ENCODE assay signal across 8 mouse cellular contexts in the genomic region with DNA sequence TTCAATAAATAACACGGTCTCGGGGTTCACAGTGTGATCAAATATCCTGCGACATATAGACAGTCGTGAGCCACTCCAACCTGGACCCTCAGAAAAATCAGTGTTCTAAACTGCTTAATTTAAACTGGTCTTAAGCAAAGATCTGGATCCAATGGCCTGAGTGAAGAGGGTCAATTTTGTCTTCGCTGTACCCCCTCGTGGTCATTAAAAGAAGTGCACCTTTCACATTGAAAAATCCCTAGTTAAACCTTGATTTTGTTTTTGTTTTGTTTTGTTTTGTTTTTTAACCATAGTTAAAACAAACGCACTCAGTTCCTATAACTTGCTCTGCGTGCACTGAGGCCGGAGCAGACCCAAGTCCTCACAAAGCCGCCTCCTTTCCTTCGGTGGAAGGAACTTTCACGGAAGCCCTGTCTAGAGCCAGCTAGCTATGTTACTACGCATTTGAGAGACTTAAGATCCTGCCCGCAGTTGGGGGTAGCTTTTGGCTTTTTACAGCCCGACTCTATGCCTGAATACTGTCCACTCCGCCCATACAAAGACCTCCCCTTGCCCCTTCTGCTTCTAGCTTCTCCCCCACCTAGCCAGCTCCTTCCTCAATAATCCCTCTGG. TPM values are rescaled to one million over a fixed set of nuclear protein-coding genes. Genes with fewer than 3 reads are reported as not detected.
A peak's percentile ranks its signal among the peaks of the same experiment; 100 is the strongest.
DNase-seq lines count a peak whose midpoint lies in the region; ATAC-seq lines count a peak whose summit lies in the region.

No protein-coding gene starts in this region.

- H3K4me2 ChIP-seq in embryonic facial prominence, embryonic 14.5 days (ENCODE audit: low read depth, low read length) = peak overlapping the region; percentile 92
- peak overlapping the region; percentile 95 for H3K4me2 ChIP-seq in intestine, embryonic 14.5 days (ENCODE audit: low read length)

- H3K36me3 ChIP-seq in embryonic facial prominence, embryonic 14.5 days (ENCODE audit: control insufficient read depth, insufficient read depth, low read length) = peaks cover 32% of the 10 kb centered on the region
- H3K36me3 ChIP-seq in intestine, embryonic 14.5 days (ENCODE audit: control insufficient read depth, insufficient read depth, low read length) = peaks cover 37% of the 10 kb centered on the region
- peaks cover 41% of the 10 kb centered on the region for H3K36me3 ChIP-seq in megakaryocyte, embryonic 14.5 days (replicated peaks; ENCODE audit: low read length)

- ATAC-seq in embryonic facial prominence, embryonic 14.5 days (ENCODE audit: low read depth) = no peak
- no peak for ATAC-seq in intestine, embryonic 14.5 days (replicated peaks; ENCODE audit: low FRiP score, low TSS enrichment, low read depth)

- DNase-seq in cerebellum, postnatal 25 days = peak; percentile 48 to 55
- no peak for DNase-seq in cerebellum, adult 9-11 months
- DNase-seq in CD8-positive naive resting alpha-beta T cell, adult 2 months (ENCODE audit: low read depth in 2 of 2, low spot score in 2 of 2) = peak; percentile 15 to 26
- DNase-seq in embryonic facial prominence, embryonic 14.5 days (ENCODE audit: low spot score) = no peak
- peak; percentile 71 for DNase-seq in intestine, embryonic 14.5 days (ENCODE audit: low spot score)
- DNase-seq in frontal cortex, postnatal 36 days (ENCODE audit: low spot score in 2 of 2) = no peak
- no peak for DNase-seq in ovary, postnatal 14 days (ENCODE audit: low spot score)

- H3K9ac ChIP-seq in embryonic facial prominence, embryonic 14.5 days (ENCODE audit: low read depth, low read length) = peak overlapping the region; percentile 84
- H3K9ac ChIP-seq in intestine, embryonic 14.5 days (ENCODE audit: low read length) = peak overlapping the region; percentile 86

- no peaks in the 10 kb centered on the region for H3K4me1 ChIP-seq in embryonic facial prominence, embryonic 14.5 days (ENCODE audit: control insufficient read depth, insufficient read depth, low read length)
- peaks cover 4% of the 10 kb centered on the region; the same call in 1 of the 2 replicates for H3K4me1 ChIP-seq in intestine, embryonic 14.5 days (replicated peaks; ENCODE audit: control insufficient read depth, insufficient read depth, low read length)
- H3K4me1 ChIP-seq in megakaryocyte, embryonic 14.5 days = peaks cover 46% of the 10 kb centered on the region

- H3K27ac ChIP-seq in embryonic facial prominence, embryonic 14.5 days (replicated peaks; ENCODE audit: low read depth, low read length) = peak overlapping the region; percentile 79
- peak overlapping the region; percentile 87; the same call in 1 of the 2 replicates for H3K27ac ChIP-seq in intestine, embryonic 14.5 days (ENCODE audit: low read depth)

- WGBS in embryonic facial prominence, embryonic 14.5 days = 5% methylated on average over 16 of the region's 16 CpGs
- 5% methylated on average over 16 of the region's 16 CpGs for WGBS in intestine, embryonic 14.5 days

- no peaks in the 10 kb centered on the region for H3K9me3 ChIP-seq in embryonic facial prominence, embryonic 14.5 days (ENCODE audit: control insufficient read depth, low read length)
- no peaks in the 10 kb centered on the region for H3K9me3 ChIP-seq in intestine, embryonic 14.5 days (ENCODE audit: control insufficient read depth, low read length)
- H3K9me3 ChIP-seq in megakaryocyte, embryonic 14.5 days = no peaks in the 10 kb centered on the region

- no peaks in the 10 kb centered on the region for H3K27me3 ChIP-seq in embryonic facial prominence, embryonic 14.5 days (replicated peaks; ENCODE audit: control insufficient read depth, insufficient read depth, low read length)
- H3K27me3 ChIP-seq in intestine, embryonic 14.5 days (replicated peaks; ENCODE audit: control insufficient read depth, insufficient read depth, low read length) = no peaks in the 10 kb centered on the region
- H3K27me3 ChIP-seq in megakaryocyte, embryonic 14.5 days (replicated peaks) = no peaks in the 10 kb centered on the region

- H3K4me3 ChIP-seq in embryonic facial prominence, embryonic 14.5 days (ENCODE audit: low read depth, low read length) = peak overlapping the region; percentile 89
- H3K4me3 ChIP-seq in intestine, embryonic 14.5 days (ENCODE audit: low read depth, low read length) = peak overlapping the region; percentile 80
- peak overlapping the region; percentile 97 for H3K4me3 ChIP-seq in megakaryocyte, embryonic 14.5 days (replicated peaks)

RNA-seq across cellular contexts. Expression of gene Suds3, which starts 1.2 kb away (rescaled TPM):
- polyA plus RNA-seq in embryonic facial prominence, embryonic 14.5 days (2014; fragmentation: Nextera tagmentation; extraction: Ambion mirVana) = 39.5 and 40.2 TPM in 2 replicates
- 42.0 and 44.1 TPM in 2 replicates for polyA plus RNA-seq in intestine, embryonic 14.5 days (2014; fragmentation: Nextera tagmentation; extraction: Ambion mirVana)
- 37.1 and 38.0 TPM in 2 replicates for polyA plus RNA-seq in megakaryocyte, embryonic 14.5 days (2012; ENCODE audit: insufficient read depth, low replicate concordance)

RNA-seq across cellular contexts. Expression of gene Taok3, which starts 5.2 kb away (rescaled TPM):
- polyA plus RNA-seq in embryonic facial prominence, embryonic 14.5 days (2014; fragmentation: Nextera tagmentation; extraction: Ambion mirVana) = 18.1 and 21.6 TPM in 2 replicates
- polyA plus RNA-seq in intestine, embryonic 14.5 days (2014; fragmentation: Nextera tagmentation; extraction: Ambion mirVana) = 32.7 and 37.7 TPM in 2 replicates
- polyA plus RNA-seq in megakaryocyte, embryonic 14.5 days (2012; ENCODE audit: insufficient read depth, low replicate concordance) = 75.0 and 157 TPM in 2 replicates

Comparison
In these comparisons a context has a peak if more than half of its experiments do, and no peak if none do; other contexts are left out.
1. DNase-seq: peak in cerebellum, postnatal 25 days (2 of 2), CD8-positive naive resting alpha-beta T cell, adult 2 months (2 of 2) and intestine, embryonic 14.5 days (single experiment); none in cerebellum, adult 9-11 months (single experiment), embryonic facial prominence, embryonic 14.5 days (single experiment), frontal cortex, postnatal 36 days (0 of 2) and ovary, postnatal 14 days (single experiment).
2. Peak in every context shown above with its lines, with median percentiles within 50 percentile points of each other: H3K4me3 ChIP-seq.